ENCODE assay signal across 13 mouse cellular contexts in genomic region chr17:47866037-47866436, GRCm38 (mm10). TPM values are rescaled to one million over a fixed set of nuclear protein-coding genes. Genes with fewer than 3 reads are reported as not detected.
DNase-seq lines count a peak whose midpoint lies in the region; ATAC-seq and TF ChIP-seq lines count a peak whose summit lies in the region.
"Had no signal": no experiment of that assay in that cellular context is flagged by ENCODE, and none has a peak within 500 bp of the region (broad histone marks: within the 10 kb centered on the region; RNA-seq: fewer than 3 reads in every experiment).

No protein-coding gene starts in this region.

- H3K4me2 ChIP-seq in forebrain, postnatal 0 days (ENCODE audit: low read depth) = no peak overlapping the region
- no peak overlapping the region for H3K4me2 ChIP-seq in forebrain, embryonic 16.5 days (ENCODE audit: low read length)
- H3K4me2 ChIP-seq: stomach, embryonic 15.5 days had no signal

- H3K27me3 ChIP-seq in forebrain, postnatal 0 days (ENCODE audit: insufficient read depth, low read length) = no peaks in the 10 kb centered on the region
- H3K27me3 ChIP-seq in forebrain, embryonic 16.5 days (replicated peaks; ENCODE audit: control insufficient read depth, insufficient read depth, low read length) = no peaks in the 10 kb centered on the region
- no peaks in the 10 kb centered on the region for H3K27me3 ChIP-seq in splenic B cell, adult 2 months (ENCODE audit: control insufficient read depth, insufficient read depth, low read length, poor library complexity, severe bottlenecking)
- H3K27me3 ChIP-seq: CH12.LX; stomach, embryonic 15.5 days had no signal

- H3K4me1 ChIP-seq in forebrain, postnatal 0 days (ENCODE audit: insufficient read depth) = no peaks in the 10 kb centered on the region
- H3K4me1 ChIP-seq in forebrain, embryonic 16.5 days (replicated peaks; ENCODE audit: control insufficient read depth, insufficient read depth, low read length) = peaks cover 13% of the 10 kb centered on the region

- TF ChIP-seq CTCF in forebrain, postnatal 0 days (IDR thresholded peaks at IDR 0.05; ENCODE audit: low read depth) = no peak

- H3K9me3 ChIP-seq in forebrain, postnatal 0 days (ENCODE audit: low read length) = no peaks in the 10 kb centered on the region
- no peaks in the 10 kb centered on the region for H3K9me3 ChIP-seq in forebrain, embryonic 16.5 days (ENCODE audit: control insufficient read depth, low read length)
- H3K9me3 ChIP-seq: stomach, embryonic 15.5 days had no signal

- no peak for DNase-seq in forebrain, postnatal 0 days
- peak; percentile 60 to 62 for DNase-seq in right cerebral cortex, postnatal 10 days (ENCODE audit: low spot score in 2 of 2)
- DNase-seq in right cerebral cortex, adult 2 months (ENCODE audit: low spot score in 2 of 2) = no peak
- DNase-seq in cerebellum, postnatal 10 days = peak; percentile 83 to 85
- peak; percentile 33 for DNase-seq in splenic B cell, adult 2 months (ENCODE audit: low read depth, low spot score)
- no peak for DNase-seq in natural killer cell, adult 2 months (ENCODE audit: low spot score in 2 of 2)
- DNase-seq: heart, postnatal 4 days; kidney, adult 9 months; liver, postnatal 0 days had no signal

- peaks cover 32% of the 10 kb centered on the region for H3K36me3 ChIP-seq in forebrain, postnatal 0 days (ENCODE audit: insufficient read depth)
- H3K36me3 ChIP-seq in forebrain, embryonic 16.5 days (ENCODE audit: control insufficient read depth, insufficient read depth) = peaks cover 11% of the 10 kb centered on the region; the same call in 1 of the 2 replicates
- H3K36me3 ChIP-seq in splenic B cell, adult 2 months (ENCODE audit: control insufficient read depth, insufficient read depth, low read length, poor library complexity, severe bottlenecking) = peaks cover under 1% of the 10 kb centered on the region

- WGBS in forebrain, postnatal 0 days = 52% methylated on average over 10 of the region's 10 CpGs
- 76% methylated on average over 10 of the region's 10 CpGs for WGBS in forebrain, embryonic 16.5 days

- no peak overlapping the region for H3K9ac ChIP-seq in forebrain, postnatal 0 days
- H3K9ac ChIP-seq in forebrain, embryonic 16.5 days (replicated peaks; ENCODE audit: low read depth, low read length) = no peak overlapping the region
- H3K9ac ChIP-seq: liver, postnatal 0 days; stomach, embryonic 15.5 days had no signal

- 0 out of 2 replicates have a peak overlapping the region, but pooled peaks have one; percentile 2 for H3K27ac ChIP-seq in forebrain, postnatal 0 days (ENCODE audit: low read depth, low read length)
- H3K27ac ChIP-seq in forebrain, embryonic 16.5 days (ENCODE audit: low read length) = no peak overlapping the region
- H3K27ac ChIP-seq: stomach, embryonic 15.5 days had no signal

- 0 out of 2 replicates have a peak, but pooled peaks have one; percentile 9 for ATAC-seq in forebrain, postnatal 0 days
- ATAC-seq in forebrain, embryonic 16.5 days = no peak
- ATAC-seq: liver, postnatal 0 days had no signal

- H3K4me3 ChIP-seq in forebrain, postnatal 0 days (ENCODE audit: low read depth, low read length) = no peak overlapping the region
- no peak overlapping the region for H3K4me3 ChIP-seq in forebrain, embryonic 16.5 days (replicated peaks; ENCODE audit: low read length)
- H3K4me3 ChIP-seq: stomach, embryonic 15.5 days had no signal

RNA-seq across cellular contexts. Expression of gene Mdfi, which starts 31.5 kb away (rescaled TPM):
- 9.5 and 17.5 TPM in 2 replicates for total RNA-seq in forebrain, postnatal 0 days (2014; rRNA removed)
- 0.99 and 1.3 TPM in 2 replicates for polyA plus RNA-seq in forebrain, postnatal 0 days (2015; fragmentation: Nextera tagmentation; extraction: Ambion mirVana)
- polyA plus RNA-seq in forebrain, embryonic 16.5 days (2015; fragmentation: Nextera tagmentation; extraction: Ambion mirVana) = 2.0 and 2.5 TPM in 2 replicates
- total RNA-seq: monocyte, adult 5-6 weeks had no signal

RNA-seq across cellular contexts. Expression of gene Foxp4, which starts 58.4 kb away (rescaled TPM):
- total RNA-seq in forebrain, postnatal 0 days (2014; rRNA removed) = 108 and 109 TPM in 2 replicates
- 45.7 and 56.4 TPM in 2 replicates for polyA plus RNA-seq in forebrain, postnatal 0 days (2015; fragmentation: Nextera tagmentation; extraction: Ambion mirVana)
- 29.1 and 29.6 TPM in 2 replicates for polyA plus RNA-seq in forebrain, embryonic 16.5 days (2015; fragmentation: Nextera tagmentation; extraction: Ambion mirVana)

Comparison
In these comparisons a context has a peak if more than half of its experiments do, and no peak if none do; other contexts are left out.
1. DNase-seq: peak in right cerebral cortex, postnatal 10 days (2 of 2), cerebellum, postnatal 10 days (2 of 2) and splenic B cell, adult 2 months (single experiment); none in forebrain, postnatal 0 days (single experiment), right cerebral cortex, adult 2 months (0 of 2) and natural killer cell, adult 2 months (0 of 2).